Mouse (Mus musculus): ENCODE data around the gene Gm10318.

Gene Gm10318

GRCm38 (mm10) chr10:77900126-77900525, 47.5 kb downstream of the Gm10318 start:
- DNase-seq: peak; percentile 45

- no peak for DNase-seq
Observed at GRCm38 (mm10) chr10:77900903-77901818, 48.5 kb downstream of the Gm10318 start.

- DNase-seq: no peak
Observed at GRCm38 (mm10) chr10:77901871-77902210, 49.2 kb downstream of the Gm10318 start.

GRCm38 (mm10) chr10:77902211-77902893, 49.7 kb downstream of the Gm10318 start, which contains the start of gene Lrrc3:
Gene Lrrc3, minus strand, starts transcription at chr10:77902536.
- peak; percentile 67 for DNase-seq

GRCm38 (mm10) chr10:77902894-77903715, 50.4 kb downstream of the Gm10318 start:
- no peak for DNase-seq

Data from kidney, adult 18-20 months (tissue).